Mouse (Mus musculus): ENCODE data around the gene Aldh1a3. TPM values are rescaled to one million over a fixed set of nuclear protein-coding genes. Genes with fewer than 3 reads are reported as not detected.
A peak's percentile ranks its signal among the peaks of the same experiment; 100 is the strongest.

The Aldh1a3 gene
- polyA plus RNA-seq, 1 experiment from 2014 or later: 43.4 TPM

DNA sequence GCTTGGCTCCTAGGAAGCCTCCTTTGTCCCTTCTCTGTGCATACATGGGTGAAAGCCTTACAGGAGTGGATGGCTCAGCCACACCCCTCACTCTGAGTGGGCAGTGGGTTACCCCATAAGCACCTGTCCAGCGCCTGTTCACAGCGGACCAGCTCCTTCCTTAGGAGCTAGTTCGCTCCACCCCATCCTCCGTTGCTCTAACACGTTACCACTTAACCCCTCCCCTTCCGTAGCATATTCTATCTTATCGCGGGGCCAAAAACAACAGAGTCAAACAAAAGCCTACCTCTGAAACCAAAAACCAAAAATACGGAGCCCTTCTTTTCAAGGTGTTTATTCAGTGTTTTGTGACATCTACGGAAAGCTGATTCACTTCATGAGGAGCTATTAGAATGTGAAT lies 21.0 kb upstream of the Aldh1a3 start:
- Histone ChIP-seq H3K4me1 (ENCODE audit: insufficient read depth, low read length) (peaks cover 31% of the 10 kb centered on the region), H3K27ac (ENCODE audit: low read length) (no peak overlapping the region), H3K4me2 (replicated peaks; ENCODE audit: low read depth, low read length) (no peak overlapping the region), H3K9ac (replicated peaks; ENCODE audit: low read length) (no peak overlapping the region), H3K27me3 (ENCODE audit: insufficient read depth, low read length) (no peaks in the 10 kb centered on the region), H3K4me3 (ENCODE audit: low read length) (no peak overlapping the region), H3K9me3 (ENCODE audit: low read length) (no peaks in the 10 kb centered on the region), H3K36me3 (ENCODE audit: insufficient read depth, low read length) (no peaks in the 10 kb centered on the region)
- ATAC-seq (ENCODE audit: low FRiP score, low TSS enrichment): no peak
- 40% methylated on average over 10 of the region's 10 CpGs for WGBS

- no peak overlapping the region for H3K9ac ChIP-seq (replicated peaks; ENCODE audit: low read length)
- WGBS: 82% methylated on average over 3 of the region's 3 CpGs
- peaks cover 38% of the 10 kb centered on the region for H3K4me1 ChIP-seq (ENCODE audit: insufficient read depth, low read length)
- no peak overlapping the region for H3K4me2 ChIP-seq (replicated peaks; ENCODE audit: low read depth, low read length)
- no peaks in the 10 kb centered on the region for H3K27me3 ChIP-seq (ENCODE audit: insufficient read depth, low read length)
- no peak overlapping the region for H3K4me3 ChIP-seq (ENCODE audit: low read length)
- H3K36me3 ChIP-seq (ENCODE audit: insufficient read depth, low read length): no peaks in the 10 kb centered on the region
- no peaks in the 10 kb centered on the region for H3K9me3 ChIP-seq (ENCODE audit: low read length)
- ATAC-seq (ENCODE audit: low FRiP score, low TSS enrichment): no peak
- no peak overlapping the region for H3K27ac ChIP-seq (ENCODE audit: low read length)
Observed at GRCm38 (mm10) chr7:66446860-66447259, 19.5 kb upstream of the Aldh1a3 start.

- no peaks in the 10 kb centered on the region for H3K36me3 ChIP-seq (ENCODE audit: insufficient read depth, low read length)
- H3K4me2 ChIP-seq (replicated peaks; ENCODE audit: low read depth, low read length): no peak overlapping the region
- H3K4me1 ChIP-seq (ENCODE audit: insufficient read depth, low read length): peaks cover 23% of the 10 kb centered on the region
- H3K9ac ChIP-seq (replicated peaks; ENCODE audit: low read length): no peak overlapping the region; the same call in 1 of the 2 replicates
- no peaks in the 10 kb centered on the region for H3K27me3 ChIP-seq (ENCODE audit: insufficient read depth, low read length)
- 33% methylated on average over 11 of the region's 11 CpGs for WGBS
- ATAC-seq (ENCODE audit: low FRiP score, low TSS enrichment): no peak
- no peak overlapping the region for H3K27ac ChIP-seq (ENCODE audit: low read length)
- H3K9me3 ChIP-seq (ENCODE audit: low read length): no peaks in the 10 kb centered on the region
- H3K4me3 ChIP-seq (ENCODE audit: low read length): no peak overlapping the region
Observed at GRCm38 (mm10) chr7:66445117-66445905, 18.0 kb upstream of the Aldh1a3 start.

DNA sequence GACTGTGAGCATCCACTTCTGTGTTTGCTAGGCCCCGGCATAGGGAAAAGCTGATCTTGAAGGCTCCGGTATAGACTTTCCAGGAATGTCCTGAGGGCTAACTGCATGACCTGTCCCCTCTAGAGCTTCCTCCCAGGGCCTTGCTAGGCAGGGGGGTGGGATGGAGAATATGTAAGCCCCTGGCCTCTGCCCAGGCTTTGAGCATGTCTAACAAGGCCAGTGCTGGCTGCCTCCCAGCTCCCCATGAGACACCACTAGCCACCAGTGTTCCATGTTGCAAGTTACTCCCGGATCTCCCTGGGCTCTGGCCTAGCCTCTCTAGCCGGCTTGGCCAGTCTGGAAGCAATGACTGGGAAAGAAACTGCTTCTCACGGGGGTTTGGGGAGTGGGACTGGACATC lies 17.4 kb upstream of the Aldh1a3 start:
- H3K4me2 ChIP-seq (replicated peaks; ENCODE audit: low read depth, low read length): no peak overlapping the region
- H3K4me3 ChIP-seq (ENCODE audit: low read length): no peak overlapping the region
- H3K9me3 ChIP-seq (ENCODE audit: low read length): no peaks in the 10 kb centered on the region
- peaks cover 20% of the 10 kb centered on the region for H3K4me1 ChIP-seq (ENCODE audit: insufficient read depth, low read length)
- H3K36me3 ChIP-seq (ENCODE audit: insufficient read depth, low read length): no peaks in the 10 kb centered on the region
- H3K27ac ChIP-seq (ENCODE audit: low read length): no peak overlapping the region
- no peaks in the 10 kb centered on the region for H3K27me3 ChIP-seq (ENCODE audit: insufficient read depth, low read length)
- ATAC-seq (ENCODE audit: low FRiP score, low TSS enrichment): no peak
- H3K9ac ChIP-seq (replicated peaks; ENCODE audit: low read length): no peak overlapping the region
- 74% methylated on average over 5 of the region's 5 CpGs for WGBS

DNA sequence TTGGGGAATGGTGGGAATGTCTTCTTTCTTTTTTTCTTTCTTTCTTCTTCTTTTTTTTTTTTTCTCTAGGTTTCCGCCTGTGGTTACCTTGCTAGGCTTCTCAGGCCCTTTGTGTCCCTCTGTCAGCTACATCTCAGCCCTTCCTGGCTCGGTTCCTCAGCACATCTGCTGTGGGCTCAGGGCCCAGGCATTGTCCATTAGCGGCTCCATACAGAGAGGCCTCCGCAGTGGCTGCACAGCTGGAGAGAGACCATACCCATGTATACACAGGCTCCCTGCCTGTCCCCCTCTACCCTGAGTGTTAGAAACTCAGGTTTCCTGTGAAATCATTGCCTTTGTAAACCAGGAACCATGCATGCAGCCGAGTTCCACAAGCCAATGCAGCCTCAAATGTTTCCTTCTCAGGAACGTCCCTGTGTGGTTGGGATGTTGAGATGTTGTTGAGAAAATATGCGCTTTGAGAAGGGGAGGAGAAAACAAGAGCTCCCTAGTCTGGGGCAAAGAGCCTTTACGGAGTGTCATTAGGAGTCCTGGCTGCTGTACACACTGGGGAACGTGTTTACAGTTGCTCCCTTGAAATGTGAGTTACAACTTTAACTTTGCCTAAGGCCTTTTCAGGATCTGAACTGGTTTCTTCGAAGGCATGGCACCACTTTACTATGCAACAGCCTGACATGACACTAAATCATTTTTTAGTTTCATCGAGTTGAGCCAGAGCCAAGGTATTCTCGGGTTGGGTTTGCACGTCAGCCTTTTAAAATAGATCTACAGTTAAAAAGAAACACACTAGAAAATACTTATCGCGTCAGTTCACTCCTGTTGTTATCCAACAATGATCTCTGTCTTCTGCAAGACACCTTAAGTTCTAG lies 15.4 kb upstream of the Aldh1a3 start:
- peaks cover 32% of the 10 kb centered on the region for H3K4me1 ChIP-seq (ENCODE audit: insufficient read depth, low read length)
- no peak overlapping the region for H3K4me3 ChIP-seq (ENCODE audit: low read length)
- ATAC-seq (ENCODE audit: low FRiP score, low TSS enrichment): no peak
- H3K4me2 ChIP-seq (replicated peaks; ENCODE audit: low read depth, low read length): no peak overlapping the region
- peak overlapping the region; percentile 57 for H3K27ac ChIP-seq (ENCODE audit: low read length)
- no peaks in the 10 kb centered on the region for H3K27me3 ChIP-seq (ENCODE audit: insufficient read depth, low read length)
- H3K9me3 ChIP-seq (ENCODE audit: low read length): no peaks in the 10 kb centered on the region
- H3K36me3 ChIP-seq (ENCODE audit: insufficient read depth, low read length): no peaks in the 10 kb centered on the region
- H3K9ac ChIP-seq (replicated peaks; ENCODE audit: low read length): no peak overlapping the region
- WGBS: 43% methylated on average over 15 of the region's 15 CpGs

- no peaks in the 10 kb centered on the region for H3K36me3 ChIP-seq (ENCODE audit: insufficient read depth, low read length)
Observed at GRCm38 (mm10) chr7:66438787-66439669, 11.7 kb upstream of the Aldh1a3 start.

GRCm38 (mm10) chr7:66434453-66434935 lies 7.2 kb upstream of the Aldh1a3 start:
- Histone ChIP-seq H3K36me3 (ENCODE audit: insufficient read depth, low read length) (no peaks in the 10 kb centered on the region), H3K27ac (ENCODE audit: low read length) (no peak overlapping the region), H3K4me1 (ENCODE audit: insufficient read depth, low read length) (peaks cover 14% of the 10 kb centered on the region), H3K4me3 (ENCODE audit: low read length) (no peak overlapping the region), H3K27me3 (ENCODE audit: insufficient read depth, low read length) (0 out of 2 replicates have a peak, but pooled peaks cover 6% of the 10 kb centered on the region), H3K4me2 (replicated peaks; ENCODE audit: low read depth, low read length) (no peak overlapping the region), H3K9me3 (ENCODE audit: low read length) (no peaks in the 10 kb centered on the region), H3K9ac (replicated peaks; ENCODE audit: low read length) (no peak overlapping the region)
- 32% methylated on average over 10 of the region's 10 CpGs for WGBS
- peak; percentile 46; the same call in 1 of the 2 replicates for ATAC-seq (ENCODE audit: low FRiP score, low TSS enrichment)

More at GRCm38 (mm10) chr7:66438787-66439669, 11.7 kb upstream of the Aldh1a3 start:
- peak; percentile 55; the same call in 1 of the 2 replicates for ATAC-seq (ENCODE audit: low FRiP score, low TSS enrichment)
- no peaks in the 10 kb centered on the region for H3K27me3 ChIP-seq (ENCODE audit: insufficient read depth, low read length)
- H3K9ac ChIP-seq (replicated peaks; ENCODE audit: low read length): no peak overlapping the region
- WGBS: 17% methylated on average over 12 of the region's 12 CpGs
- H3K4me1 ChIP-seq (ENCODE audit: insufficient read depth, low read length): peaks cover 32% of the 10 kb centered on the region
- H3K9me3 ChIP-seq (ENCODE audit: low read length): no peaks in the 10 kb centered on the region
- peak overlapping the region; percentile 41; the same call in 1 of the 2 replicates for H3K27ac ChIP-seq (ENCODE audit: low read length)
- no peak overlapping the region for H3K4me3 ChIP-seq (ENCODE audit: low read length)
- H3K4me2 ChIP-seq (replicated peaks; ENCODE audit: low read depth, low read length): no peak overlapping the region

DNA sequence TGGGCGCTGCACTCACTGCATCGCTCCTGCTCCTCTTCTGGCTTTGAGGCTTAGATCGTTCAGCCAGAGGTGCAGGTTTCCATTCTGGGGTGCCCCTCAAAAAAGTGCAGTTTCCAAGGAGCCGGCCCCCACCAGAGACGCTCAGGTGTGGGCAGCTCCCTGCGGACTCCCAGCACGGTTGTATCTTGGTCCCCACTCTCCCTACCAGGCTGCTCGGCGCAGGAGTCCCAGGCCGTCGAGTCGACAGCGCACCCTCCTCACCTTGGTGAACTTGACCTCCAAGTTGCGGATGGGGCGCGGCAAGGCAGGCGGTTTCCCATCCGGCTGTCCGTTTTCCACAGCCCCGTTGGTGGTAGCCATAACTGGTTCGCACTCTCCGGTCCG lies 272 bp downstream of the Aldh1a3 start:
- peaks cover 7% of the 10 kb centered on the region; the same call in 1 of the 2 replicates for H3K4me1 ChIP-seq (ENCODE audit: insufficient read depth, low read length)
- H3K4me3 ChIP-seq (ENCODE audit: low read length): peak overlapping the region; percentile 58
- peaks cover 46% of the 10 kb centered on the region for H3K27me3 ChIP-seq (ENCODE audit: insufficient read depth, low read length)
- no peak; the same call in 1 of the 2 replicates for ATAC-seq (ENCODE audit: low FRiP score, low TSS enrichment)
- 1% methylated on average over 23 of the region's 23 CpGs for WGBS
- H3K36me3 ChIP-seq (ENCODE audit: insufficient read depth, low read length): no peaks in the 10 kb centered on the region
- peak overlapping the region; percentile 55 for H3K9ac ChIP-seq (replicated peaks; ENCODE audit: low read length)
- no peak overlapping the region for H3K27ac ChIP-seq (ENCODE audit: low read length)
- peak overlapping the region; percentile 86 for H3K4me2 ChIP-seq (replicated peaks; ENCODE audit: low read depth, low read length)
- H3K9me3 ChIP-seq (ENCODE audit: low read length): no peaks in the 10 kb centered on the region

- 66% methylated on average over 8 of the region's 8 CpGs for WGBS
- no peaks in the 10 kb centered on the region for H3K36me3 ChIP-seq (ENCODE audit: insufficient read depth, low read length)
- H3K4me3 ChIP-seq (ENCODE audit: low read length): no peak overlapping the region
- peaks cover 26% of the 10 kb centered on the region for H3K27me3 ChIP-seq (ENCODE audit: insufficient read depth, low read length)
- H3K9me3 ChIP-seq (ENCODE audit: low read length): no peaks in the 10 kb centered on the region
- H3K9ac ChIP-seq (replicated peaks; ENCODE audit: low read length): no peak overlapping the region
- peak; percentile 63; the same call in 1 of the 2 replicates for ATAC-seq (ENCODE audit: low FRiP score, low TSS enrichment)
- no peak overlapping the region for H3K27ac ChIP-seq (ENCODE audit: low read length)
- H3K4me1 ChIP-seq (ENCODE audit: insufficient read depth, low read length): no peaks in the 10 kb centered on the region; the same call in 1 of the 2 replicates
- H3K4me2 ChIP-seq (replicated peaks; ENCODE audit: low read depth, low read length): no peak overlapping the region
Observed at GRCm38 (mm10) chr7:66421903-66422302, 5.4 kb downstream of the Aldh1a3 start.
